Mouse (Mus musculus): ENCODE data around the gene Myog. TPM values are rescaled to one million over a fixed set of nuclear protein-coding genes. Genes with fewer than 3 reads are reported as not detected.

Gene Myog
- polyA plus RNA-seq (2014; fragmentation: Nextera tagmentation; extraction: Ambion mirVana) = 48.2 and 60.2 TPM in 2 replicates

DNA sequence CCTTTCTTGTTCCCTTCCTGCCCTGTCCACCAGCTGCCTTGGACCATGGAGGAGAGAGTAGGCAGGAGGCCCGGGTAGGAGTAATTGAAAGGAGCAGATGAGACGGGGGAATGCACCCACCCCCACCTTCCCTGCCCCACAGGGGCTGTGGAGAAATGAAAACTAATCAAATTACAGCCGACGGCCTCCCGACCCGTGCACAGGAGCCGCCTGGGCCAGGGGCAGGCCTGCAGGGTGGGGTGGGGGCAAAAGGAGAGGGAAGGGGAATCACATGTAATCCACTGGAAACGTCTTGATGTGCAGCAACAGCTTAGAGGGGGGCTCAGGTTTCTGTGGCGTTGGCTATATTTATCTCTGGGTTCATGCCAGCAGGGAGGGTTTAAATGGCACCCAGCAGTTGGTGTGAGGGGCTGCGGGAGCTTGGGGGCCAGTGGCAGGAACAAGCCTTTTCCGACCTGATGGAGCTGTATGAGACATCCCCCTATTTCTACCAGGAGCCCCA, at the start of gene Myog:
Gene Myog (plus strand): TSS at position 392 of the 502 bp plus-strand sequence.
- Histone ChIP-seq H3K9ac (ENCODE audit: low read length) (no peak within 1 kb of the TSS), H3K9me3 (ENCODE audit: control insufficient read depth, low read length) (no peaks in the 10 kb centered on the region), H3K4me3 (ENCODE audit: low read depth, low read length) (no peak within 1 kb of the TSS), H3K4me1 (ENCODE audit: control insufficient read depth, insufficient read depth, low read length) (peaks cover 5% of the 10 kb centered on the region; the same call in 1 of the 2 replicates), H3K27ac (ENCODE audit: low read depth, low read length) (no peak within 1 kb of the TSS), H3K36me3 (ENCODE audit: control insufficient read depth, insufficient read depth, low read length) (no peaks in the 10 kb centered on the region), H3K4me2 (ENCODE audit: low read depth) (no peak within 1 kb of the TSS), H3K27me3 (ENCODE audit: control insufficient read depth, insufficient read depth, low read length) (no peaks in the 10 kb centered on the region)
- ATAC-seq (ENCODE audit: insufficient read depth, low FRiP score, low TSS enrichment) (no peak), DNase-seq (ENCODE audit: low spot score) (no peak)
- WGBS = 51% methylated on average over 11 of the region's 11 CpGs

DNA sequence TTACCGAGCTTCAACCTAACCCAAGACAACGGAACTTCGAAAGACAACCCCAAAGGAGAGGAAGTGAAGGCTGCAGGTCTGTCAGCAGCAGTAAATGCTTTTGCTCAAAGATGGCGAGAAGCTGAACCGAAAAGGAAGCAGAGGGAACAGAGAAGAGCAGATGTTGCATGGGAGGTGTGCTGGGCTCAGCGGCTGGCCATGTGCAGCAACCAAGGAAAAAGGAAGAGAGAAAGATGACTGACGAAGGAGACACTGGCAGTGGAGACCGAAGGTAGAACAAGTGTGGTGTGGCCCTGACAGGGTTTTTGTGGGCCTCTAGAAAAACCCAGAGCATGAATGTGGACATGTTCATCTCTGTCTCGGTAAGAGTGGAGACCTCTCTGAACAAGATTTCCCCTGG, 49.1 kb upstream of the Myog start:
- no peak overlapping the region for H3K9ac ChIP-seq (ENCODE audit: low read length)
- no peak overlapping the region for H3K4me2 ChIP-seq (ENCODE audit: low read depth)
- no peaks in the 10 kb centered on the region for H3K4me1 ChIP-seq (ENCODE audit: control insufficient read depth, insufficient read depth, low read length)
- no peak overlapping the region for H3K27ac ChIP-seq (ENCODE audit: low read depth, low read length)
- ATAC-seq (ENCODE audit: insufficient read depth, low FRiP score, low TSS enrichment) (no peak), DNase-seq (ENCODE audit: low spot score) (no peak)
- peaks cover 9% of the 10 kb centered on the region for H3K27me3 ChIP-seq (ENCODE audit: control insufficient read depth, insufficient read depth, low read length)
- H3K9me3 ChIP-seq (ENCODE audit: control insufficient read depth, low read length) = no peaks in the 10 kb centered on the region
- H3K4me3 ChIP-seq (ENCODE audit: low read depth, low read length) = no peak overlapping the region
- H3K36me3 ChIP-seq (ENCODE audit: control insufficient read depth, insufficient read depth, low read length) = no peaks in the 10 kb centered on the region
- WGBS = 85% methylated on average over 9 of the region's 9 CpGs

DNA sequence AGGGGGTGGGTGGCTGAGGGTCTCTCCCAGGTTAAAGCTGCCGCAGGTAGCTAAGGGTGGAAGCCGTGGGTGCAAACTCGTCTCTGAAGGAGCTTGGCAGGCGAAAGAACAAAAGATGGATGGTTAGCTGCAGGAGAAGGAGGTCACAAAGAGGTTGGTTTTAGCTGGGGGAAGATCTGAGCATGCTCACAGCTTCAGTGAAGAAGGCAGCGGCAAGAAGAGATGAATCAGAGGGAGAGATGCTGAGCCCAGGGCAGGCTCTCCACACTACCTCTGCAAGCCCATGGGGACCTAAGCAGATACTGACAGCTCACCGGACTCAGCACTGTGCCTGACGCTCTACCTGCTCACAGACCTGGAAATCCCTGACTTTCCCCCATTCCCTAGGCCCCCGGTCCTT, 48.5 kb upstream of the Myog start:
- no peaks in the 10 kb centered on the region for H3K36me3 ChIP-seq (ENCODE audit: control insufficient read depth, insufficient read depth, low read length)
- H3K27me3 ChIP-seq (ENCODE audit: control insufficient read depth, insufficient read depth, low read length) = peaks cover 3% of the 10 kb centered on the region
- 75% methylated on average over 8 of the region's 8 CpGs for WGBS

DNA sequence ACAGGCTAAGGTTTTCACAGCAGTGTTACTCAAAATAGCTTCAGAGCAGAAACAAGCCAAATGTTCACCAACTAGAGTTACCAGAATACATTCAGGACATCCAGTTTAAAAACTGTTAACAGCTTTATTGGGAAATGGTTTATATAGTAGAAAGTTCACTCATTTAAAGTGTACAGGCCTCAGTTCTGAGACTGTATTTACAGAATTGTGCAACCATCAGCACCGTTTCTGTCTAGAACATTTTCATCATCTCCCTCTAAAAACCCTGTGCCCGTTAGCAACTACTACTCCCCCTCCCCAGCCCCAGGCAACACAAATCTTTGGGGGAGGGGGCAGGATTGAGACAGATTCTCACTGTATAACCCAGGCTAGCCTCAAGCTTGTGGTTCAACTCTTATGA, 47.5 kb upstream of the Myog start:
- Histone ChIP-seq H3K36me3 (ENCODE audit: control insufficient read depth, insufficient read depth, low read length) (no peaks in the 10 kb centered on the region), H3K27ac (ENCODE audit: low read depth, low read length) (no peak overlapping the region), H3K4me2 (ENCODE audit: low read depth) (no peak overlapping the region), H3K4me1 (ENCODE audit: control insufficient read depth, insufficient read depth, low read length) (no peaks in the 10 kb centered on the region), H3K9me3 (ENCODE audit: control insufficient read depth, low read length) (no peaks in the 10 kb centered on the region), H3K4me3 (ENCODE audit: low read depth, low read length) (no peak overlapping the region), H3K9ac (ENCODE audit: low read length) (no peak overlapping the region), H3K27me3 (ENCODE audit: control insufficient read depth, insufficient read depth, low read length) (no peaks in the 10 kb centered on the region)
- WGBS = 83% methylated on average over 2 of the region's 2 CpGs
- no peak for ATAC-seq (ENCODE audit: insufficient read depth, low FRiP score, low TSS enrichment)
- no peak for DNase-seq (ENCODE audit: low spot score)

More for the DNA sequence above, 48.5 kb upstream of the Myog start:
- Histone ChIP-seq H3K4me2 (ENCODE audit: low read depth) (no peak overlapping the region), H3K9ac (ENCODE audit: low read length) (no peak overlapping the region), H3K27ac (ENCODE audit: low read depth, low read length) (no peak overlapping the region), H3K9me3 (ENCODE audit: control insufficient read depth, low read length) (no peaks in the 10 kb centered on the region), H3K4me1 (ENCODE audit: control insufficient read depth, insufficient read depth, low read length) (no peaks in the 10 kb centered on the region), H3K4me3 (ENCODE audit: low read depth, low read length) (no peak overlapping the region)
- DNase-seq (ENCODE audit: low spot score) (no peak), ATAC-seq (ENCODE audit: insufficient read depth, low FRiP score, low TSS enrichment) (no peak)

DNA sequence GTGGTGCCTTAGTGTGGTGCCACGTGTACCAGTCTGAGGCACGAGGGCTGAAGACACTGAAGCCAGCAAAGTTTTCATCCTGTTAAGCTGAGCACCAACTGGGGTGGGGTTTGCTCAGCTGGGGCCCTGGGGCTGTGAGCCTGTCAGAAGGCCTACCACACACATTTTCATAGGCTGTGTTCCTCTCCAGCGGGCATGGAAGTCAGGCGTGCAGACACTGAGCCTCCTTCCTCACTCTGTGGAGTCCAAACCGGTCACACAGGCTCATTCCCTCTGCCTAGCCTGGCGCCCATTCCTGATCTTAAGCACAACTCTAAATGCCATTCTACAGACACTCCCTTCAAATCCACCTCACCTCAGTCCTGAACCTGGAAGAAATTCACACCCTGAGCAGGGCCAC, 46.3 kb upstream of the Myog start:
- no peak overlapping the region for H3K4me3 ChIP-seq (ENCODE audit: low read depth, low read length)
- DNase-seq (ENCODE audit: low spot score) = no peak
- ATAC-seq (ENCODE audit: insufficient read depth, low FRiP score, low TSS enrichment) = no peak
- H3K36me3 ChIP-seq (ENCODE audit: control insufficient read depth, insufficient read depth, low read length) = no peaks in the 10 kb centered on the region
- 78% methylated on average over 6 of the region's 6 CpGs for WGBS
- H3K9ac ChIP-seq (ENCODE audit: low read length) = no peak overlapping the region
- H3K9me3 ChIP-seq (ENCODE audit: control insufficient read depth, low read length) = no peaks in the 10 kb centered on the region
- no peak overlapping the region for H3K27ac ChIP-seq (ENCODE audit: low read depth, low read length)
- H3K4me2 ChIP-seq (ENCODE audit: low read depth) = no peak overlapping the region
- no peaks in the 10 kb centered on the region for H3K27me3 ChIP-seq (ENCODE audit: control insufficient read depth, insufficient read depth, low read length)
- H3K4me1 ChIP-seq (ENCODE audit: control insufficient read depth, insufficient read depth, low read length) = no peaks in the 10 kb centered on the region

DNA sequence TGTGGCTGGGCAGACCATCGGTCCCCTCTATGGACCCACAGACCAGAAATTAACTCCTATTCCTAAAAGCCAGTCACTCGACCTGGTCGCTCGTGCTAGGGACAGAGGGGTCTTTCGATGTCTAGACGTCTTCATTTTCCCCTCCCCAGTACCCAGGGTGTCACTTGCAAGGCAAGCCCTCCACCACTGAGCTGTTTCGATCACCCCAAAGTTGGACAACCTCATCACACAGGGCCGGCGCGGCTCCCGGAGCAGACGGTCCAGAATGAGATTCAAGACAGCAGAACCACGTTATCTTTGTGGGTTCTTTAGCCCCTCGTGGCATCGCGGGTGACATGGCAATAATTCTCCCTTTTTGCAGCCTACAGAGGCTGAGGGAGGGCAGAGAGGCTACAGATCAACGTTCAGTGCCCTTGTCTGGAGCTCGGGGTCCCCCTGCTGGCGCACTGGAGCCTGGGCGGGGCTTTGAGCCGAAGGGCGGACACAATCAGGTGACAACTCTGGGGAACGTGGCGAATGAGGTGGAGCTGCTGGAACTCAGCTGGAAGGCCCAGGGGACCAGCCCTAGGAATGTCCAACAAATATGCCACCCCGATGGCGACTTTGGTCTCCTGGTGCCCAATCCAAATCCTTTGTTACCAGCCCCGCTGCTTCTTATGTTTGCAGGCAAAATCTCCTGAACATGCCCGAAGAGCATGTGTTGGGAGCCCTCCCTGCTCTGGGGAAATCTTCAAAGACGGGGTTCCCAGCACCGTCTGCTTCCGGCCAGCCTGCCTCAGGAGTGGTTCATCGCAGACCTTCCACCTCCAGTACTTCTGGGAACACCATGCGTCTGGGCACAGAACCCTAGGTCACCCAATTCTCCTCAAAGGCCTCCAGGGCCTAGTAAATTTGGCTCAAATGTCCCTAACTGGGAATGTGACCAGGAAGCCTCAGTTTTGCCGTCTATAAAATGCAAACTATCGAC, 45.6 kb upstream of the Myog start:
- Histone ChIP-seq H3K36me3 (ENCODE audit: control insufficient read depth, insufficient read depth, low read length) (no peaks in the 10 kb centered on the region), H3K9me3 (ENCODE audit: control insufficient read depth, low read length) (no peaks in the 10 kb centered on the region), H3K4me1 (ENCODE audit: control insufficient read depth, insufficient read depth, low read length) (no peaks in the 10 kb centered on the region), H3K9ac (ENCODE audit: low read length) (no peak overlapping the region), H3K4me2 (ENCODE audit: low read depth) (peak overlapping the region; percentile 26), H3K4me3 (ENCODE audit: low read depth, low read length) (no peak overlapping the region), H3K27me3 (ENCODE audit: control insufficient read depth, insufficient read depth, low read length) (no peaks in the 10 kb centered on the region), H3K27ac (ENCODE audit: low read depth, low read length) (no peak overlapping the region)
- DNase-seq (ENCODE audit: low spot score) (peak; percentile 89), ATAC-seq (ENCODE audit: insufficient read depth, low FRiP score, low TSS enrichment) (peak; percentile 69)
- whole genome bisulfite sequencing = 23% methylated on average over 35 of the region's 35 CpGs

DNA sequence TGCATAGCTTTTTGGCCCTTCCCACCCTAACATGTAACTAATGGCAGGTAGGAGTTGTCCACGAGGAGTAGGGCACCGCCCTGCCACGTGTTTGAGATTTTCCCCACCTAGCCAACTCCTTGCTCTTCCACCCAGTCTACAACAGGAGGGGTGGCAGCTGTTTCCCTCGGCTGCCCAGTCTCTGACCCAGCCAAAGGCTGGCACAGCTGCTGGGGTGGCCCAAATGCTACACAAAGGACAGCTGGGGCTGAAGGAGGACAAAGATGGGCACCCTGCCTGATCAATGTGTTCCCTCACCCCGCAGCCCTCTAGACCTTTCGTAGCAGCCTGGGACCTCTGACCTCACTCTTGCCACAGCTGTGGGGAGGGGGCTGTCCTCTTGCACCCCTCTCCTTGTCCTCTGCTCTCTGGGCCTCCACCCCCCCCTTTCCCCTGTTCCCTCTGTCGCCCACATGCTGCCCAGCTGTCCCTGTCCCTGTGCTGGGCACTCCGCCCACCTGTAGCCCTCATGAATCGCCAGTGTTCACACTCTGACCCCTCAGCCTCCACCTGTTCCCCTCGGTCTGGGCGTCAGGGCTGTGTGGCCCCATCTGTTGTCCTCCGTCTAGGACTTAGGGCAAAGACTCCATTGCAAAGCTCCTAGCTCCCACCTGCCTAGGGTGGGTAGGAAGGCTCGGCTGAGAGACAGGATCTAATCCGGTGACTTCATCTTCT, 44.6 kb upstream of the Myog start:
- no peaks in the 10 kb centered on the region for H3K36me3 ChIP-seq (ENCODE audit: control insufficient read depth, insufficient read depth, low read length)
- ATAC-seq (ENCODE audit: insufficient read depth, low FRiP score, low TSS enrichment) (no peak; the same call in 1 of the 2 replicates), DNase-seq (ENCODE audit: low spot score) (no peak)
- H3K4me2 ChIP-seq (ENCODE audit: low read depth) = no peak overlapping the region
- H3K9ac ChIP-seq (ENCODE audit: low read length) = no peak overlapping the region
- no peak overlapping the region for H3K27ac ChIP-seq (ENCODE audit: low read depth, low read length)
- no peaks in the 10 kb centered on the region for H3K27me3 ChIP-seq (ENCODE audit: control insufficient read depth, insufficient read depth, low read length)
- no peaks in the 10 kb centered on the region for H3K4me1 ChIP-seq (ENCODE audit: control insufficient read depth, insufficient read depth, low read length)
- no peak overlapping the region for H3K4me3 ChIP-seq (ENCODE audit: low read depth, low read length)
- H3K9me3 ChIP-seq (ENCODE audit: control insufficient read depth, low read length) = no peaks in the 10 kb centered on the region
- WGBS = 71% methylated on average over 14 of the region's 14 CpGs

DNA sequence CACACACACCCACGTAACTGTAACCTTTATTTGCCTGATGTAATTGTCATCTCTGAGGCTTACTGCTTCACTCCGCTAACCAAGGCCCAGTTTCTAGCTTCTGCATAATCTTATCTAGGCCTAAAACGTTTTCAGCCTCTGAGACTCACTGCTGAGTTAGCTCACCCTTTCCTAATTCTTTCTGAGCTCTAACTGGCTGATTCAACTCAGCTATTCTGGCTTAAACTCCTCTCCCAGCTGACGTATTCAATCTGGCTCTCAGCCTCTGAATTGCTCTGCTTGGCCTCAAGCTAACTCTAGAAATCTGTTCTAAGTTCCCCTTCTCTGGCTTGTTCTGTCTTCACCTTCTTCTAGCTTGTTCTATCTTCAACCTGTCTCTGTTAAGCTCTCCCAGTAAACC, 43.2 kb upstream of the Myog start:
- Histone ChIP-seq H3K27me3 (ENCODE audit: control insufficient read depth, insufficient read depth, low read length) (no peaks in the 10 kb centered on the region), H3K4me1 (ENCODE audit: control insufficient read depth, insufficient read depth, low read length) (no peaks in the 10 kb centered on the region), H3K9ac (ENCODE audit: low read length) (no peak overlapping the region), H3K9me3 (ENCODE audit: control insufficient read depth, low read length) (no peaks in the 10 kb centered on the region), H3K4me3 (ENCODE audit: low read depth, low read length) (no peak overlapping the region), H3K4me2 (ENCODE audit: low read depth) (no peak overlapping the region), H3K36me3 (ENCODE audit: control insufficient read depth, insufficient read depth, low read length) (no peaks in the 10 kb centered on the region), H3K27ac (ENCODE audit: low read depth, low read length) (no peak overlapping the region)
- ATAC-seq (ENCODE audit: insufficient read depth, low FRiP score, low TSS enrichment) = no peak
- 65% methylated on average over 4 of the region's 4 CpGs for WGBS
- DNase-seq (ENCODE audit: low spot score) = no peak
